Mouse (Mus musculus): ENCODE measurements at regions not wholly inside any gene's neighbourhood (a gene's known extent, or its start where the extent isn't known, plus 50 kb on each side); places are given as distances from the start of the nearest gene placed in this dataset.

GRCm38 (mm10) chr14:120601510-120601909, 123.3 kb downstream of the Rap2a start:
- TF ChIP-seq CTCF (IDR thresholded peaks at IDR 0.05; ENCODE audit: insufficient read depth, low read length) (no peak), POLR2A (IDR thresholded peaks at IDR 0.05; ENCODE audit: borderline replicate concordance, extremely low read depth, low read depth, low read length) (no peak)

DNA sequence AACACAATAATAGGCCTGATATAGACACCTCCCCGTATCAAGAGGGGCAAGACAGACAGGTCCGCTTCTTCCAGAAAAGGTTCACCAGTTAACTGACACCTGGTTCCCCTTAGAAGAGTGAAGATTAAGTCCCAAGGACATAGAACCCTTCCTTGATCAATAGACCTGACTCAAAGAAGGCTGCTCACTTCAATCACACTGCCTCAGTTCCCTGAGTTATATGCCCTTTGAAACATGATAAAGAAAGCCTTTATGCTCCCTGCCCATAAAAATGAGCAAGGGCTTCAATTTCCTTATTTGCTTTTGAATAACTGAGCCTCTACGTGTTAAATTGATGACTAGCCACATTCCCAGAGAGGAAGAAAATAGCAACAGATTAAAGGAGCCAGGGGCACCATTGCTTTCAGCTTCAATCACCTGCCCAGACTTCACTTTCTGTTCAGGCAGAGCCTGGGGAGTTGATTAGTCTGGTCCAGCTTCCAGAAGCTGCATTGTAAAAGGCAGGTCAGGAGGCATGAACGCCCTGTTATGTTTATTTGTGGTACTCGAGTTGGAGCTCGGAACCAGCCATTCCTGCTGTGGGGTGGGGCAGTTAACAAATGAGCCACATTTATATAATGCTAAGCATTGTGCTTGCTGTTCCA, 125.7 kb downstream of the Rap2a start:
- 59% methylated on average over 6 of the region's 6 CpGs for WGBS
- no peaks in the 10 kb centered on the region for H3K4me1 ChIP-seq (ENCODE audit: control insufficient read depth, insufficient read depth, low read length)
- no peak for DNase-seq
- no peak overlapping the region for H3K4me3 ChIP-seq (replicated peaks; ENCODE audit: extremely low read depth, low read depth, low read length)
- TF ChIP-seq CTCF (IDR thresholded peaks at IDR 0.05; ENCODE audit: insufficient read depth, low read length) (no peak), POLR2A (IDR thresholded peaks at IDR 0.05; ENCODE audit: borderline replicate concordance, extremely low read depth, low read depth, low read length) (no peak)

More at GRCm38 (mm10) chr14:120601510-120601909, 123.3 kb downstream of the Rap2a start:
- no peak for DNase-seq
- 90% methylated on average over 7 of the region's 7 CpGs for WGBS
- no peak overlapping the region for H3K4me3 ChIP-seq (replicated peaks; ENCODE audit: extremely low read depth, low read depth, low read length)
- no peaks in the 10 kb centered on the region for H3K4me1 ChIP-seq (ENCODE audit: control insufficient read depth, insufficient read depth, low read length)

DNA sequence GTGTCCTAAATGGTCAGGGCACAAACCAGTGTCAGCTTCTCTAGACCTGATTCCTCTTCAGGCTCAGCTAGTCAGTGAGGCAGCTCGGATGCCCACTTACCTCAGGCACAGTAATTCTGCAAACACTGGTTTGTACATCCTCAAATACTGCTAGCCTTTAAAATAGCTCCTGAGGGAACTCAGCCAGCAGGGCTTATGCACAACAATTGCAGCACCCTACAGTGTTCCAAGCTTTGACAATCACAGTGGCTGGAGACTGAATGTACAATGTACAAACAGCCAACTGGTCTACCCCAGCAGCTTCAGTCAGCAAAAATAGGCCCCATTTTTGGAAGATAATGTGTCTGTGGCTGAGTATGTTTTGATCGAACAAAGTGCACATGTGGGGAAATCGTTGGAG, 129.6 kb downstream of the Rap2a start:
- Histone ChIP-seq H3K4me3 (replicated peaks; ENCODE audit: extremely low read depth, low read depth, low read length) (no peak overlapping the region), H3K4me1 (ENCODE audit: control insufficient read depth, insufficient read depth, low read length) (no peaks in the 10 kb centered on the region)
- no peak for DNase-seq
- WGBS: 83% methylated on average over 3 of the region's 3 CpGs
- no peak for TF ChIP-seq POLR2A (IDR thresholded peaks at IDR 0.05; ENCODE audit: borderline replicate concordance, extremely low read depth, low read depth, low read length)

- Histone ChIP-seq H3K4me3 (replicated peaks; ENCODE audit: extremely low read depth, low read depth, low read length) (no peak overlapping the region), H3K4me1 (ENCODE audit: control insufficient read depth, insufficient read depth, low read length) (no peaks in the 10 kb centered on the region)
- TF ChIP-seq CTCF (IDR thresholded peaks at IDR 0.05; ENCODE audit: insufficient read depth, low read length) (no peak), POLR2A (IDR thresholded peaks at IDR 0.05; ENCODE audit: borderline replicate concordance, extremely low read depth, low read depth, low read length) (no peak)
- DNase-seq: no peak
- WGBS: 90% methylated on average over 1 of the region's 1 CpGs
Observed at GRCm38 (mm10) chr14:120611311-120611710, 133.1 kb downstream of the Rap2a start.

DNA sequence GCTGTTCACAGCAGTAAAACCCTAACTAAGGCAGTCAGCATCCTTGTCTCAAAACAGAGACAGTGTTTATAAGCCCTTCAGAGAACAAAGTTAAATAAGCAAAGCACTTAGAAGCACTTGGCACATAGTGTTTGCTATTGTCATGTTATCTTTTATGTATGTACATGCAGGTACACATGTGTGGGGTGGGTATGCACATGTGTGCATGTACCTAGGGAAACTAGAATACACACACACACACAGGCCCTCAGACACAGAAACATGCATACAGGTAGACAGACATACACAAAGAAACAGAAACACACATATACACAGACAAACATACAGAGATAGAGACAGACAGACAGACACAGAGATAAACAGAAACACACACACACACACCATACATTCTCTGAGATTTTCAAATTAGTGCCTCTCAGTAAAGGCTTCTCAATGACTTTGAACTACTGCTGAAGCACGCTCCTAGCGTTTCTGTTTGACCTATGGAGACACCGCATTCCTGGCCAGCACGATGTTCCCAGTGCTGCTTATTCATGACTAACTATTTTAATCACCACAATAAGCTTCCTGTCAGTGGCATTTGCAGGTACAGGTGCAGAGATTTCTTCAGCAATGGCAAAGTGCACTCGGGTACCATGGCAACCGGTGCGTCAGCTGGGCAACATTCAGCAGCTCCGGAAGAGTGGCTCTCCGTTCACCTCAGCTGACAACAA, 148.1 kb downstream of the Rap2a start:
- 56% methylated on average over 9 of the region's 9 CpGs for WGBS
- Histone ChIP-seq H3K4me3 (replicated peaks; ENCODE audit: extremely low read depth, low read depth, low read length) (no peak overlapping the region), H3K4me1 (ENCODE audit: control insufficient read depth, insufficient read depth, low read length) (no peaks in the 10 kb centered on the region)
- DNase-seq: peak; percentile 11
- TF ChIP-seq POLR2A (IDR thresholded peaks at IDR 0.05; ENCODE audit: borderline replicate concordance, extremely low read depth, low read depth, low read length): no peak
- TF ChIP-seq CTCF (IDR thresholded peaks at IDR 0.05; ENCODE audit: insufficient read depth, low read length): no peak

DNA sequence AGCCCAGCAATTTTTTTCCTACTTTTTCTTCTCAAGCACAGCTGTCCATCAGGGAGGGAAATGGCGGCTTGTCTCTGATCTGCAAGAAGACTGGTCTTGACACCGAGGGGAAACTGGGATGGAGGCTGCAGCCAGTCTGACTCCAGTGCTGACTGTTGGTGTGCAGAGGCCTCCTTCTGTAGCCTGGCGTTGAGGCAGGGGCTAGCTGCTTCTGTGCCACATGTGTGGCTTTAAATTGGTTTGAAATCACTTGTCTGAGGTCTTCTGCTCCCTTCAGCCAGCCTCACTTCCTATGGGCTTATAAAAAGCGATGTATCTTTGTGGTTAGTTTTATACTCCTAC, 148.7 kb downstream of the Rap2a start:
- no peak for DNase-seq
- WGBS: 62% methylated on average over 4 of the region's 4 CpGs
- Histone ChIP-seq H3K4me1 (ENCODE audit: control insufficient read depth, insufficient read depth, low read length) (no peaks in the 10 kb centered on the region), H3K4me3 (replicated peaks; ENCODE audit: extremely low read depth, low read depth, low read length) (no peak overlapping the region)
- TF ChIP-seq POLR2A (IDR thresholded peaks at IDR 0.05; ENCODE audit: borderline replicate concordance, extremely low read depth, low read depth, low read length) (no peak), CTCF (IDR thresholded peaks at IDR 0.05; ENCODE audit: insufficient read depth, low read length) (no peak)

- Histone ChIP-seq H3K4me1 (ENCODE audit: control insufficient read depth, insufficient read depth, low read length) (no peaks in the 10 kb centered on the region), H3K4me3 (replicated peaks; ENCODE audit: extremely low read depth, low read depth, low read length) (no peak overlapping the region)
- no peak for DNase-seq
- WGBS: 86% methylated on average over 5 of the region's 5 CpGs
- TF ChIP-seq POLR2A (IDR thresholded peaks at IDR 0.05; ENCODE audit: borderline replicate concordance, extremely low read depth, low read depth, low read length): no peak
Observed at GRCm38 (mm10) chr14:120632771-120633170, 154.5 kb downstream of the Rap2a start.

DNA sequence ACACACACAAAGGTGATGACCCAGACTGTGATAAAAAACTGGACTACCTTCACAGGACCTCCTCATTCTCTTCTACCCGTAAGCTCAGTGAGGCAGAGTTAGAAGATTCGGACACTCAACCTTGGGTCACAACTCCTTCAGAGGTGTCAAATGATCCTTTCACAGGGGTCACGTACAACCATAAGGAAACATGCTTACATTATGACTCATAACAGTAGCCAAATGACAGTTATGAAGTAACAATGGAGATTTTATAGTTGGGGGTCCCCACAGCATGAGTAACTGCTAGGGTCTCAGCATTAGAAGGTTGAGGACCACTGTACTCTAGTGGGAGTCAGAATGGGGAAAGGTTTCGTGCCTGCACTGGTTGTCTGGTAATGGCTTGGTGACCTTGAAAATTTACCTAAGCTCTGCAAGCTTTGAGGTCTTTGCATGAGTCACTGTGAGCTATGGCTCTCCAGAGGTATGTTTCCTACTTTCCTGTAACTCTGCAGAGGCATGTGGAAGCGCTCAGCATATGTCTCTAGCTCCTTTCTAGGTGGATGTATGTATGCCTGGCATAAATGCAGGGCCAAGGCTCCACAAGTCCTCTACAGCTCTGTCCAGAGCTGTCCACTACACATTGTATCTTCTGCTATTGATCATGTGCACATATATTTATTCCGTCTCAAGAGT, 158.6 kb downstream of the Rap2a start:
- no peak overlapping the region for H3K4me3 ChIP-seq (replicated peaks; ENCODE audit: extremely low read depth, low read depth, low read length)
- DNase-seq: no peak
- H3K4me1 ChIP-seq (ENCODE audit: control insufficient read depth, insufficient read depth, low read length): no peaks in the 10 kb centered on the region
- TF ChIP-seq CTCF (IDR thresholded peaks at IDR 0.05; ENCODE audit: insufficient read depth, low read length) (no peak), POLR2A (IDR thresholded peaks at IDR 0.05; ENCODE audit: borderline replicate concordance, extremely low read depth, low read depth, low read length) (no peak)
- WGBS: 88% methylated on average over 6 of the region's 6 CpGs

- TF ChIP-seq CTCF (IDR thresholded peaks at IDR 0.05; ENCODE audit: insufficient read depth, low read length) (no peak), POLR2A (IDR thresholded peaks at IDR 0.05; ENCODE audit: borderline replicate concordance, extremely low read depth, low read depth, low read length) (no peak)
- Histone ChIP-seq H3K4me3 (replicated peaks; ENCODE audit: extremely low read depth, low read depth, low read length) (no peak overlapping the region), H3K4me1 (ENCODE audit: control insufficient read depth, insufficient read depth, low read length) (no peaks in the 10 kb centered on the region)
- no peak for DNase-seq
- WGBS: 36% methylated on average over 13 of the region's 13 CpGs
Observed at GRCm38 (mm10) chr14:120637486-120638125, 159.4 kb downstream of the Rap2a start.
